Mouse (Mus musculus) midbrain, embryonic 14.5 days (tissue): ENCODE data around the gene Ppfia3. TPM values are rescaled to one million over a fixed set of nuclear protein-coding genes. Genes with fewer than 3 reads are reported as not detected.

Experiments used
- ATAC-seq: fragments of 200-750 bp; cut with Nextera tagmentation; 2 replicates; pipeline ENCODE4 v1.8.0; 2017; ENCODE audit warnings: moderate number of reproducible peaks, moderate library complexity; ENCODE audit not compliant: low FRiP score, low TSS enrichment
- DNase-seq: peaks from one replicate; pipeline ENCODE4 v3.0.0-alpha.2; 2015
- H3K27ac ChIP-seq: fragments of 300-500 bp; sonication (generic); replicated peaks from 2 replicates; pipeline ENCODE4 v1.5.1; 2014; ENCODE audit warnings: mild to moderate bottlenecking, low read depth, low read length, moderate library complexity
- H3K27me3 ChIP-seq: fragments of 300-500 bp; sonication (generic); 2 replicates; pipeline ENCODE4 v1.6.1; 2014; ENCODE audit warnings: low read length, control low read depth, mixed read lengths; ENCODE audit not compliant: control insufficient read depth, insufficient read depth
- H3K36me3 ChIP-seq: fragments of 300-500 bp; sonication (generic); 2 replicates; pipeline ENCODE4 v1.6.1; 2014; ENCODE audit warnings: low read length, control low read depth; ENCODE audit not compliant: control insufficient read depth, insufficient read depth
- H3K4me1 ChIP-seq: fragments of 300-500 bp; sonication (generic); 2 replicates; pipeline ENCODE4 v1.6.1; 2014; ENCODE audit warnings: mild to moderate bottlenecking, antibody characterized with exemption, low read length, control low read depth; ENCODE audit not compliant: control insufficient read depth, insufficient read depth
- H3K4me2 ChIP-seq: fragments of 300-500 bp; sonication (generic); 2 replicates; pipeline ENCODE4 v1.6.1; 2014; ENCODE audit warnings: mild to moderate bottlenecking, low read length, moderate library complexity
- H3K4me3 ChIP-seq: fragments of 300-500 bp; sonication (generic); replicated peaks from 2 replicates; pipeline ENCODE4 v1.5.1; 2014; ENCODE audit warnings: low read depth, low read length
- H3K9ac ChIP-seq: fragments of 300-500 bp; sonication (generic); replicated peaks from 2 replicates; pipeline ENCODE4 v1.6.1; 2014; ENCODE audit warnings: mild to moderate bottlenecking, low read length, moderate library complexity
- H3K9me3 ChIP-seq: fragments of 300-500 bp; sonication (generic); 2 replicates; pipeline ENCODE4 v1.6.1; 2016; ENCODE audit warnings: low read length, control low read depth, mixed read lengths; ENCODE audit not compliant: control insufficient read depth
- WGBS: fragments of 180-500 bp; shearing (Covaris S2); extraction: QIAGEN DNeasy Blood & Tissue Kit; methylation state at CpG from one replicate; pipeline ENCODE4 v1.1.7; 2014; 5-methylcytosine and 5-hydroxymethylcytosine counted together
- polyA plus RNA-seq: library from polyadenylated mRNA; unstranded; fragments of >200 nt; fragmentation: Nextera tagmentation; extraction: Ambion mirVana; gene quantifications from 2 replicates; pipeline ENCODE4 v1.2.1, GENCODE M21; 2014

Gene Ppfia3
- polyA plus RNA-seq, 1 experiment from 2014 or later: 26.9 TPM

GRCm38 (mm10) chr7:45322245-45322644, 44.6 kb downstream of the Ppfia3 start:
- Histone ChIP-seq H3K36me3 (no peaks in the 10 kb centered on the region), H3K4me2 (no peak overlapping the region), H3K27me3 (no peaks in the 10 kb centered on the region), H3K4me1 (no peaks in the 10 kb centered on the region), H3K27ac (no peak overlapping the region), H3K9me3 (no peaks in the 10 kb centered on the region), H3K4me3 (no peak overlapping the region), H3K9ac (no peak overlapping the region)
- 88% methylated on average over 4 of the region's 4 CpGs for WGBS
- ATAC-seq (no peak), DNase-seq (no peak)

- no peaks in the 10 kb centered on the region for H3K36me3 ChIP-seq
- H3K9me3 ChIP-seq: no peaks in the 10 kb centered on the region
- H3K27ac ChIP-seq: no peak overlapping the region
- H3K4me1 ChIP-seq: 0 out of 2 replicates have a peak, but pooled peaks cover 5% of the 10 kb centered on the region
- no peak overlapping the region for H3K9ac ChIP-seq
- DNase-seq (no peak), ATAC-seq (no peak)
- WGBS: 89% methylated on average over 14 of the region's 14 CpGs
- no peak overlapping the region for H3K4me3 ChIP-seq
- no peak overlapping the region for H3K4me2 ChIP-seq
- no peaks in the 10 kb centered on the region for H3K27me3 ChIP-seq
Measured at GRCm38 (mm10) chr7:45316536-45316935, 50.3 kb downstream of the Ppfia3 start.

GRCm38 (mm10) chr7:45315182-45315701, 51.6 kb downstream of the Ppfia3 start:
- Histone ChIP-seq H3K27me3 (no peaks in the 10 kb centered on the region), H3K27ac (no peak overlapping the region), H3K4me1 (0 out of 2 replicates have a peak, but pooled peaks cover 5% of the 10 kb centered on the region), H3K36me3 (no peaks in the 10 kb centered on the region), H3K9ac (no peak overlapping the region), H3K4me3 (no peak overlapping the region), H3K4me2 (no peak overlapping the region), H3K9me3 (no peaks in the 10 kb centered on the region)
- ATAC-seq (no peak), DNase-seq (no peak)
- WGBS: 85% methylated on average over 10 of the region's 10 CpGs

GRCm38 (mm10) chr7:45313495-45313894, 53.3 kb downstream of the Ppfia3 start:
- no peak for ATAC-seq
- 45% methylated on average over 9 of the region's 9 CpGs for WGBS
- H3K9ac ChIP-seq: no peak overlapping the region

GRCm38 (mm10) chr7:45312686-45313453, 53.9 kb downstream of the Ppfia3 start:
- no peak overlapping the region for H3K9ac ChIP-seq
- 38% methylated on average over 10 of the region's 10 CpGs for WGBS
- H3K4me1 ChIP-seq: 0 out of 2 replicates have a peak, but pooled peaks cover 5% of the 10 kb centered on the region
- no peak overlapping the region for H3K4me2 ChIP-seq
- H3K36me3 ChIP-seq: no peaks in the 10 kb centered on the region
- no peaks in the 10 kb centered on the region for H3K9me3 ChIP-seq
- no peak for ATAC-seq
- no peak overlapping the region for H3K4me3 ChIP-seq
- 0 out of 2 replicates have a peak overlapping the region, but pooled peaks have one; percentile 5 for H3K27ac ChIP-seq
- DNase-seq: peak; percentile 38
- no peaks in the 10 kb centered on the region for H3K27me3 ChIP-seq

More at GRCm38 (mm10) chr7:45313495-45313894, 53.3 kb downstream of the Ppfia3 start:
- no peaks in the 10 kb centered on the region for H3K9me3 ChIP-seq
- peak; percentile 14 for DNase-seq
- no peak overlapping the region for H3K4me3 ChIP-seq
- H3K27me3 ChIP-seq: no peaks in the 10 kb centered on the region
- 0 out of 2 replicates have a peak overlapping the region, but pooled peaks have one; percentile 5 for H3K27ac ChIP-seq
- H3K4me2 ChIP-seq: no peak overlapping the region
- H3K4me1 ChIP-seq: 0 out of 2 replicates have a peak, but pooled peaks cover 5% of the 10 kb centered on the region
- no peaks in the 10 kb centered on the region for H3K36me3 ChIP-seq

- H3K36me3 ChIP-seq: no peaks in the 10 kb centered on the region
- no peak overlapping the region for H3K4me2 ChIP-seq
- no peak overlapping the region for H3K27ac ChIP-seq
- WGBS: 80% methylated on average over 8 of the region's 8 CpGs
- H3K4me1 ChIP-seq: 0 out of 2 replicates have a peak, but pooled peaks cover 5% of the 10 kb centered on the region
- H3K4me3 ChIP-seq: no peak overlapping the region
- DNase-seq: no peak
- no peak overlapping the region for H3K9ac ChIP-seq
- H3K27me3 ChIP-seq: no peaks in the 10 kb centered on the region
- ATAC-seq: no peak
- H3K9me3 ChIP-seq: no peaks in the 10 kb centered on the region
Measured at GRCm38 (mm10) chr7:45312023-45312422, 54.8 kb downstream of the Ppfia3 start.

GRCm38 (mm10) chr7:45309455-45309854, 57.4 kb downstream of the Ppfia3 start:
- no peak overlapping the region for H3K4me2 ChIP-seq
- no peak overlapping the region; the same call in 1 of the 2 replicates for H3K9ac ChIP-seq
- H3K4me1 ChIP-seq: peaks cover 12% of the 10 kb centered on the region
- H3K4me3 ChIP-seq: no peak overlapping the region
- H3K27me3 ChIP-seq: no peaks in the 10 kb centered on the region
- ATAC-seq (no peak), DNase-seq (peak; percentile 85)
- 5% methylated on average over 9 of the region's 9 CpGs for WGBS
- H3K9me3 ChIP-seq: no peaks in the 10 kb centered on the region
- no peak overlapping the region for H3K27ac ChIP-seq
- H3K36me3 ChIP-seq: no peaks in the 10 kb centered on the region

GRCm38 (mm10) chr7:45308551-45309240, 58.1 kb downstream of the Ppfia3 start:
- no peak for ATAC-seq
- WGBS: 66% methylated on average over 15 of the region's 15 CpGs
- H3K9ac ChIP-seq: no peak overlapping the region; the same call in 1 of the 2 replicates
- no peaks in the 10 kb centered on the region for H3K27me3 ChIP-seq
- H3K4me3 ChIP-seq: no peak overlapping the region
- no peaks in the 10 kb centered on the region for H3K9me3 ChIP-seq
- no peak overlapping the region for H3K4me2 ChIP-seq
- no peak for DNase-seq
- H3K27ac ChIP-seq: no peak overlapping the region
- H3K4me1 ChIP-seq: peaks cover 12% of the 10 kb centered on the region
- H3K36me3 ChIP-seq: no peaks in the 10 kb centered on the region
